Mouse (Mus musculus) G1E-ER4 (cell line): ENCODE results near the gene Zfp874b. TPM values are rescaled to one million over a fixed set of nuclear protein-coding genes. Genes with fewer than 3 reads are reported as not detected.

Experiments used
- GATA1 ChIP-seq: IDR thresholded peaks from one replicate; pipeline ENCODE4 v1.8.0; 2012; ENCODE audit warnings: low read length, inconsistent platforms
- polyA plus RNA-seq: library from polyadenylated mRNA; stranded (reverse); fragments of >175 nt; gene quantifications from 2 replicates; pipeline ENCODE4 v1.2.3, GENCODE M21; 2012

The Zfp874b gene
- 0.28 and 0.33 TPM in 2 replicates for polyA plus RNA-seq

DNA sequence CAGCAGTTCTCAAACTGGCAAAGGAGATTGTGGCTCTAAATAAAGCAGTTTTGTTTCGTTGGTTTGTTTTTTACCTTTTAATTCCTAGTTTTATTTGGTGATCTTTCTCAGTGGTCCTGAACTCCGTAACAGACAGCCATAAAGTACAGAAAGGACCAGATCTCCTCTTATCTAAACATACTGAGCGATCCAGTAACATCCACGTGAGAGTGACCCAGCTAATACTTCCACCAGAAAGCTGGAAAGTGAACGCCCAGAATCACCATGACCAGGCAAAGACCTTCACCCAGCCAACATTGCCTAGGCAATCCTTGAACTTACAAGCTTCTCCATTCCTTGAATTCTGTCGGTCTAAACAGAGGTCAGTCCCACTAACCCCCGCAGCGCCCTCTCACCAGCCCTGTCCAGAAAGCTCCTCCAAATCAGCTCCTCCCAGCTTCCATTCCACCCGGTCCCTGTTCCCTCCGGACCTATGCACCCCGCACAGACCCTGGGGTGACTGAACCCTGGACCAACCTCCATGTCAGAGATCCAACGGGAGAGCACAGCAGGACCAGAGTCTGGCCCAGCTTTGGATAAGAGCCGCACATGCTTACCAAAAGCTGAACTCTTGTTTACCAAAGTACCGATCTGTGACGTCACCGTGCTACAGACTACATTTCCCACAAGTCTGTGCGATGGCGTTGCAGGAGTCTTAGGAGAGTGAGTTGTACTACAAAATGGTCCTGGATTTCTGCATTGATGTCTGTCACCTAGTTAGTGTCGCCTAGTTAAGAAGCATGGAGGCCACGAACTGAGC lies at the start of gene Zfp874b:
Gene Zfp874b (minus strand): TSS at position 634 of the 799 bp plus-strand sequence.
- no peak for TF ChIP-seq GATA1

DNA sequence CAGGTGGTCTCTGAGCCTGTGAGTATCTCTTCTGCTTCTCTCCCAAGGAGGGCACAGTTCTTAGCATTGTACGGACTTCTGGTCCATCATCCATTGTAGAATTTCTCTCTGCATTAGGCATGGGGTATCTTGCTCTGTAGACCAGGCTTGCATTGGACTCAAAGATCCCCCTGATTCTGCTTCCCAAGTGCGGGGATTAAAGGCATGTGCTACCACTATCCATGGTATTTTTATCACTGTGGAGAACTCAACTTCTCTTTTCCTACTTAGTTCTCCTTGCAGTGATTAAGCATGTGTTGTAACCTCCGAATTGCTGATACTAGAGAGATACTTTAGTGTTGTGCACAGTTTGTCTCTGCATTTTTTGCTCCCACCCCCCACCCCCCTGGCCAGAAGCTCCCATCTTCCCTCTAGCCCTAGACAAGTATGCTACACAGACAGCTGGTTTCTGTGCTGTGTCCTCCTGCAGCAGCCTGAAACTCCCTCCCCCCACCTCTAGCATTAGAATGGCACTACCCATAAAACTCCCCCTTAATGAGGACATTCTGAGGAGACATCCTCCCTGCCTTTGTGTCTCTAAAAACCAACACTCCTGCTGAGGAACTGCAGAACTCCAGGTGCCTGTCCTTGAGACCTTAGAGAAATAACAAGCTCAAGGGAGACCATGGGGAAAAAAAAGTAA lies 43.1 kb upstream of the Zfp874b start:
- TF ChIP-seq GATA1 = no peak

DNA sequence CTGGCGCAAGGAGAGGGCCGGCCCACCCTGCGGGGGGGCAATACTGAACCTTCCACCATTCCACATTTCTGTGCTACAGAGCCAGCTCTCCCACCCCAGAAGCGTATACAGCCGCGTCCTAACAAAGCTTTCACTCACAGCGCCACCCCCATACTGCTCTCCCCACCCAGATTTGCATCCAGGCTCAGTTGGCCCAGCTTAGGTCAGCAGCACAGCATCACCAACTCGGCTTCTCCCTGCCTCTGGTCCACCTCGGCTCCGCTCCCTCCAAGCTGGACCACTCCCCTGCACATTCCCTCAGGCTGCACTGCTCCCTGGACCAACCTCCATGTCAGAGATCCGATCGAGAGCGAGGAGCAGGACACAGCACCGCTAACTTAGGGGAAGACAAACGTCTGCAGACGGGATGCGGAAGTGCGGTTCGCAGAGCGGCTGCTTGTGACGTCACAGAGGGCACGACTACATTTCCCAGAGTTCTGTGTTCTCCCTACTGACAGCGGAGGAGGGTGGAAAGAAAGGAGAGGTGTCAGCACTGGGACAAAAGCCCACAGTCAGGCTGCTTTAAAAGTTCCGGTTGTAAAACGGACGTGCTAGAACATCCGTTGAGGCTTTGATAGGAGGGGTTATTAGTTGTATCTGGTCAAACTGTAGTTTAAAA lies 41.8 kb upstream of the Zfp874b start, which contains the start of the genes Gm26965 and Zfp87:
Gene Gm26965 (minus strand): TSS at position 399 of the 658 bp plus-strand sequence.
Gene Zfp87 (minus strand): TSS at position 425 of the 658 bp plus-strand sequence.
- no peak for TF ChIP-seq GATA1

DNA sequence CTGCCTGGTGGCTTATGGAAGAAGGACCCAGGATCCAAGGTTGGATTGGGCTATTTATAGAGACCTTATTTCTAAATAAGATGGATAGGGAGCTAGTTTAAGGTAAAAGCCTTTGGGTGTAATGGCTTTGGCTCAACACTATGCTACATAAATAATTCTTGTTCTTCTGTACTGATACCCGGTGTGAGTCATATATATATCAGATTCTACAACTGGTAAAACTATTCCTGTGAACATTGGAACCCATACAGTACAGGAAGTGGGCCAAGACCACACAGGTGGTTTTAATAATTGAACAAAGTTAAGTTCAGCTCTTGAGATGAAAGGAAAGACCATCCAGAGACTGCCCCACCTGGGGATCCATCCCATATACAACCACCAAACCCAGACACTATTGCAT lies 16.9 kb upstream of the Zfp874b start:
- no peak for TF ChIP-seq GATA1

DNA sequence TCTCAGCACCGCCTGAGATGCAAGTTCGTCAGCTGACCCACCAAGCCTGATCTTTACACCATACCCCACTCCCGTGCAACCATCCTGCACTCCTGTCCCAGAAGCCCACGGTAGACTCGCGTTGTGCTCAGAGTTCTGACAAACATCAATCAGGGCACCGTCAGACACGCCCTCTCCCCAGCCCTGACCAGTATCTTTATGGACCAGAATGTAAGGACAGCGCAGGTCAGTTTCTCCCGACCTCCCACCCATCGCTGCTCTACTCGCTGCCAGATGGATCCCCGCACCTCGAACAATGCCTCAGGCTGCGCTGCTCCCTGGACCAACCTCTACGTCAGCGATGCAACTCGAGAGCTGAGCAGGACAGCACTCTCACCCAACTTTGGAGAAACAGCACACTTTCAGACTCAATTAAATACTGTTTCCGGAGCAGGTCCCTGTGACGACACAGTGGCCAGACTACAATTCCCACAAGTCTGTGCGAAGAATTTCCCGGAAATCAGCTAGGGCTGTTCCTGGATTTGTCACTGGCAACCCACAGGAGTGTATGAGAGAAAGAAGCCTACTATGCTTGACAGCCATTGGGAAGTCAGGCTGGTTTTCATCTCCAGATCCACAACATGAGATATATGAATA lies 16.1 kb upstream of the Zfp874b start, which contains the start of gene Zfp58:
Gene Zfp58 (minus strand): TSS at position 472 of the 636 bp plus-strand sequence.
- no peak for TF ChIP-seq GATA1

DNA sequence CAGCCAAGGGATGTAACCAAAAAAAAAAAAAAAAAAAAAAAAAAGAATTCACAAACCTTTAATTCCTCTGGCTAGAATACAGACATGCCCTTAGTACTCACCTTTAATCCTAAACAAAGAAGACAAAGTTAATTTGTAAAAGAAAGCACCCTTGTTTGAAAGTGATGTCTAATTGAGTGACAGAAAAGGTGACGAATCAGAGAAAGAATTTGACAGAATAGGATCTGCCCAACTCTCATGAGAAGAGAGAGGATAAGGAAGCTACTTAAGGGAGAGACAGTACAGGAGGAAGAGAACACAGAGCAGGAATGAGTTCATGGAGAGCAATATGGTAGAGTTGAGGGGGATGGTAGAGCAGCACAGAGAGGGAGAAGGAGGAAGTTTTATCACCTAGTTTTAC lies 11.6 kb upstream of the Zfp874b start:
- no peak for TF ChIP-seq GATA1

DNA sequence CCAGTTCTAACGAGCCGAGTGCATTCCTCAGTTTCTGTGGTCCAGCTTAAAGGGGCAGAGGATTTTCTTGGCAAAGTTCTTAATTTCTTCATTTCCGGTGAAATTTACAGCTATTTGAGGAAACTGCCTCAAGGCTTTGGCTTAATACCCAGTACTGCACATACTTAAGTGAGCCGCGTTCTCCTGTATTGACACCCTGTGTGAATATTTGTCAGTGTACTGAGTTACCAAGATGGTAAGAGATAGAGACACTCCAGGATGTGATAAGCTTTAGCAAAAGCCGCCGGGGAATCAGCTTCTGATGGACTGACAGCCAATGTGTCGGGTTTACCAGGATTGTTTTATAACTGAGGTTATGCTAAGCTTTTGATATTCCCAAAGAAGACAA lies 360 bp upstream of the Zfp874b start:
- TF ChIP-seq GATA1 = no peak

DNA sequence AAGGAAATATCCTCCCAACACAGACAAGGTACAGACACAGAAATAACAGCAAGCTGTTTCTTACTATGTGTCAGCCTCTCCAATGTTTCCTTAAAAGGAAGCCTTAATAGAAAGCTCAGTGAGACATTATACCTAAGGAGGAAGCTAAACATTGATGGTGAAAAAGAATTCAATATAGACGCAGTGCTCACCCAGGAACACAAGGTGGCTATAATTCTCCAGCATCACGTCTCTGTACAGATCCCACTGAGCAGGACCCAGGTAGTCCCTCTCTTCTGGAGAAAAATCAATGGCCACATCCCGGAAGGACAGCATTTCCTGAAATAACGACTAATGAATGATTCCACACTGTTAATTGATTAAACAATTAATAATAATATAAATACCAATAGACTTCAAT lies 2.5 kb downstream of the Zfp874b start:
- no peak for TF ChIP-seq GATA1

DNA sequence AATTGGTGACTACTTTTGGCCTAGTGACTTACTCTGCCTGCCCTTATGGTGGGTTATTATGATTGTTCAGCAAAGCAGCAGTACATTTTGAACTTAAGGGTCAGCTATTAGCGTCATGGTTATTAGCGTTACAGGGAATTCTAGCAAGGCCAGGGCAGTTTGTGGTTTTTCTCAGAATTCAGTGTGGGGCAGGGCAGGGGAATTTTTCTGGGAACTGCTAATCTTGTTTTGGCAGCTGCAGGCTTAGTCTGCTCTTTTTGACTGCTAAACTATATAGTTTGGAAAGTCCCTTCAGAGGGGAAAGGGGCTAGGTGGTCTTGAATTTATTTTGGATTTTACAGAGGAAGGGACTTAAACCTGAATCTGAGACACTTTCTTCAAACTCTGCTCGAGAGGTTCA lies 14.8 kb downstream of the Zfp874b start:
- TF ChIP-seq GATA1 = no peak

DNA sequence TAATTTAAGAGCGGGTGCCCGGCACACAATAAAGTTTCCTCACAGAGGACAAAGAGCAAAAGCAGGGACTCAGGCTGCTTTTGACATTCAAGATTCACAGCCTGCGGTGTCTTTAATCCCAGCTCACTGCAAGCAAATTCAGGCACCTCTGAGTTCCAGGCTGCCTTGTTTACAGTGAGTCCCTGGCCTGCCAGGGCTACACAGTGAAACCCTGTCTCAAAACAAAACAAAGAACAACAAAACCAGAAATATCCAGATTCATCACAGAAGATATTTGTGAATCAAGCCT lies 32.1 kb downstream of the Zfp874b start:
- no peak for TF ChIP-seq GATA1

DNA sequence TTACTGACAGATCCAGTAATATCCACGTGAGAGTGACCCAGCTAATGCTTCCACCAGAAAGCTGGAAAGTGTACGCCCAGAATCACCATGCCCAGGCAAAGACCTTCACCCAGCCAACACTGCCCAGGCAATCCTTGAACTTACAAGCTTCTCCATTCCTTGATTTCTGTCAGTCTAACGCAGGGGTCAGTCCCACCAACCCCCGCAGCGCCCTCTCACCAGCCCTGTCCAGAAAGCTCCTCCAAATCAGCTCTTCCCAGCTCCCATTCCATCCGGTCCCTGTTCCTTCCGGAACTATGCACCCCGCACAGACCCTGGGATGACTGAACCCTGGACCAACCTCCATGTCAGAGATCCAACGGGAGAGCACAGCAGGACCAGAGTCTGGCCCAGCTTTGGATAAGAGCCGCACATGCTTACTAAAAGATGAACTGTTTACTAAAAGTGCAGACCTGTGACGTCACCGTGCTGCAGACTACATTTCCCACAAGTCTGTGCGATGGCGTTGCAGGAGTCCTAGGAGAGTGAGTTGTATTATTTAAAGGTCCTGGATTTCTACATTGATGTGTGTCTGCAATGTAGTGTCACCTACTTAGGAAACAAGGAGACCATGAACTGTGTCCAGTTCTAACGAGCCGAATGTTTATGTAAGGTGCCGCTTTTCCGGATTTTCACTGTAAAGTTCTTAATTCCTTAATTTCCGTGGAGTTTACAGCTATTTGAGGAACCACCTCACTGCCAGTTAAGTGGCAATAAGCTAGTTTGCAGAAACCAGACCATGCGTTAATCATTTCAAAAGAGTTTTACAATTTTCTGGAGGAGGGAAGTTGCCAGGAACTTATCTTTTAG lies 32.7 kb downstream of the Zfp874b start, which contains the start of gene Zfp874a:
Gene Zfp874a (minus strand): TSS at position 453 of the 849 bp plus-strand sequence.
- no peak for TF ChIP-seq GATA1

DNA sequence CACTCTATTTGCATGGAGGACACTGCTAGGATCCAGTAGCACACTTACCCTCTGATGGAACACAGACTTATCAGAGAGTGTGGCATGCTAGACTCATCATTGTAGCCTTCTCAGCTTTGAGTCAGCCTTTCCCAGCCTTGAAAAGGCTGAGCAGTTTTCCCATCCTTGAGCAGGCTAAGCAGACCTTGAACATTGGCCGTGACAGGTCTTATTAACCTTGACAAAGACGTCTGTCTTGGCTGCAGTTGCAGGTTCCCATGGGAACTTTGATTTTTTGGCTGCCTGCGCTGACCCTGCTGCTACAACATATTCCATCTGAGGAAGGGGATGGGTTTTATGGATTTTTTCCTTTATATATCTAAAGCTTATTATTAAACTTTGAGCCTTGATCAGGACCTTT lies 55.9 kb downstream of the Zfp874b start:
- TF ChIP-seq GATA1 = no peak

Other genes starting within 250 kb of the Zfp874b start
- gene Zfp458, start 205.8 kb downstream of the Zfp874b start, polyA plus RNA-seq = 0.12 and 0.16 TPM in 2 replicates
- 0.09 and 0.22 TPM in 2 replicates for gene Zfp457, start 177.8 kb downstream of the Zfp874b start, polyA plus RNA-seq
- gene Zfp595, start 151.7 kb downstream of the Zfp874b start, polyA plus RNA-seq = 0.11 and 0.18 TPM in 2 replicates
- gene Gm28044, start 123.7 kb downstream of the Zfp874b start, polyA plus RNA-seq = not detected in 2 replicates
- gene Zfp953, start 123.7 kb downstream of the Zfp874b start, polyA plus RNA-seq = 0.03 TPM in 2 replicates
- not detected in 2 replicates for gene Gm28041, start 108.5 kb downstream of the Zfp874b start, polyA plus RNA-seq
- 0.09 TPM in 2 replicates for gene Zfp456, start 108.4 kb downstream of the Zfp874b start, polyA plus RNA-seq
- gene Zfp429, start 84.4 kb downstream of the Zfp874b start, polyA plus RNA-seq = 0.73 and 1.1 TPM in 2 replicates
- not detected in 2 replicates for gene Zfp459, start 62.8 kb downstream of the Zfp874b start, polyA plus RNA-seq
- gene Zfp874a, start 32.6 kb downstream of the Zfp874b start, polyA plus RNA-seq = 0.24 and 0.28 TPM in 2 replicates
- 0.25 and 0.38 TPM in 2 replicates for gene Zfp58, start 16.3 kb upstream of the Zfp874b start, polyA plus RNA-seq
- gene Gm26965, start 41.9 kb upstream of the Zfp874b start, polyA plus RNA-seq = not detected in 2 replicates
- gene Zfp87, start 41.9 kb upstream of the Zfp874b start, polyA plus RNA-seq = 0.32 and 0.72 TPM in 2 replicates
- gene Zfp748, start 69.6 kb upstream of the Zfp874b start, polyA plus RNA-seq = 0.17 and 0.18 TPM in 2 replicates
- 0.23 and 0.42 TPM in 2 replicates for gene Zfp729b, start 125.4 kb upstream of the Zfp874b start, polyA plus RNA-seq
- gene Gm49345, start 153.5 kb upstream of the Zfp874b start, polyA plus RNA-seq = 0.02 TPM in 1 of 2 replicates, not detected in the other
- gene Zfp729a, start 153.5 kb upstream of the Zfp874b start, polyA plus RNA-seq = 0.14 and 0.17 TPM in 2 replicates
- 0.12 and 0.31 TPM in 2 replicates for gene Zfp738, start 202.8 kb upstream of the Zfp874b start, polyA plus RNA-seq
- gene Zfp65, start 244.9 kb upstream of the Zfp874b start, polyA plus RNA-seq = 0.61 and 0.95 TPM in 2 replicates